Mouse (Mus musculus) adipocyte (in vitro differentiated cells): ENCODE results near the gene Shisa5.

Experiments
- DNase-seq: peaks from one replicate; pipeline ENCODE4 v3.0.0-alpha.2; 2016; ENCODE audit warnings: low spot score

The Shisa5 gene

DNA sequence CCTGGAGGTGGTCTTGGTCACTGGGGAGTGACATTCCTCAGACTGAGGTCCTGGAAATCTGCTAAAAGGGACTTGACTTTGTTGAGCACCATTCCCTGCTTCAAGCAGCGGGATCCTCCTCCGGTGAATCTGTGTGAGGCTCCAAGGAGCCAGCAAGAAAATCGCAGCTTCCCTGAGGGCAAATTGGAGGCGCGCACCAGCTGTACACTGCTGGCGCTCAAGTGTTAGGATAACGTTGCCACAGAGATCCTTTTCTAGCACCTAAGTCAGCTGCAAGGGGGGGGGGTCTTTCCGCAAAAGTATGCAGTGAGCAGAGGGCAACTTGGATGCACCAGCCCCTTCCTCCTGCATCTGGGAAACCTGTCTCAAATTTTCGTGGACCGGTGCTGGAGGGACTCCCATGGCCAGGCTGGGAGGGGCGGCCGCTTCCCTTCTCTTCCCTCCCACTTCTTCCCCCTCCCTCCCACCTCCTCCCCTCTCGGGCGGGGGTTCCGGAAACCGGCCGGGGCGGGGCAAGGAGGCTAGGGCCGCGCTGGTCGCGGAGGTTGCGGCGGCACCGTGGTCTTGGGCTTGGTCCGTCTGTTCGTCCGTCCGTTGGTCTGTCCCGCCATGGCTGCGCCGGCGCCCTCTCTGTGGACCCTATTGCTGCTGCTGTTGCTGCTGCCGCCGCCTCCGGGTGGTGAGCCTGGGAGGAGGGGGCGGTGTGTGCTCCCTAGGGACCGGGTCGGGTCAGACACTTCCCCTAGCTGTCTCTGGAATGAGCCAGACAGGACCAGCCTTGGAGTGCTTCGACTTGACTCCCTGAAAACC is at the start of gene Shisa5:
Shisa5 (plus strand) TSS at position 480 of the 810 bp plus-strand sequence.
- DNase-seq: peak; percentile 76

DNA sequence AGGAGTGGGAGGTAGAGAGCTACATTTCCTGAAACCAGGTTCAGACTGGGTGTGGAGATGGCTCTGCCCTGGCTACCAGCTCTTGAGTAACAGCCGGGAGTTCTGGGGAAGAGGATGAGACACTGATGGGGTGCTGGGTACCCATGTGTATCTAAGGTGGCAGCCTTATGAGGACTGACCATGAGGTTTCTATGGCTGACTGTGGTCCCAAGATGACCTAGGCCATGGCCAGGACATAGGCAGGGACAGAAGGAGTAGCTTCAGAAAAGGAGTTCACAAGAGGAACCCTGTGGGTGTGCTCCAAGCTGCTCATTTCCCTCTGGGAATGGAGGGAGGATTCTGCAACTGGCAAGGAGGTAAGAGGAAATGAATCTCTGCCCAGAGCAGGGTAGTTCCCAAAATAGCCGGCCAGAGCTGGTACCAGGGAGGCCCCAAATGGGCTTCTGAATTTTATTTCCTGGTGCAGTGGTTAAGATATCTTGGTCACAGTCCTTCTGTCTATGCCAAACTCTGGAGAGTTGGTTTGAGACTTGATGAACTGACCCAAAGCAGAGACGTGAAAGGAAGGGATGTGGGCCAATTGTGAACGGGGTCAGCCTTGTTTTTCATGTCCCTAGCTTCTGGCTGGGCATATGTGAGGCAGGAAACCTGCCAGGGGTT is 48.4 kb upstream of the Shisa5 start:
- DNase-seq: peak; percentile 89

DNA sequence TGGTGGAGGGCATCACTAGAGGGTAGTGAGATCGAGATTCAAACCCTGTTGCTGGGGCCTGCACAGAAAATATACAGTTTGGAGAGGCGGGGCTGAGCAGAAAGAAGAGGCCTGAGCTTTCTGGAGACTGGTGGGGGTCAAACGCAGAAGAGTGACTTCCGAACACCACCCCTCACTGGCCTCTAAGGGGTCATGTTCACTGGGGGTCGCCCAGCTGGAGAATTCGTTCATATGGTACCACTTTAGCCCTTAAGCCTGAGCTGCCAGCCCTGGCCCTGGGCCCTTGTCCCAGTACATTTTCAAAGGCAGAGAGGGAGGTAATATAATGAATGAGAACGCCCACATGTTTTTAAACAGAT is 47.9 kb upstream of the Shisa5 start:
- no peak for DNase-seq

DNA sequence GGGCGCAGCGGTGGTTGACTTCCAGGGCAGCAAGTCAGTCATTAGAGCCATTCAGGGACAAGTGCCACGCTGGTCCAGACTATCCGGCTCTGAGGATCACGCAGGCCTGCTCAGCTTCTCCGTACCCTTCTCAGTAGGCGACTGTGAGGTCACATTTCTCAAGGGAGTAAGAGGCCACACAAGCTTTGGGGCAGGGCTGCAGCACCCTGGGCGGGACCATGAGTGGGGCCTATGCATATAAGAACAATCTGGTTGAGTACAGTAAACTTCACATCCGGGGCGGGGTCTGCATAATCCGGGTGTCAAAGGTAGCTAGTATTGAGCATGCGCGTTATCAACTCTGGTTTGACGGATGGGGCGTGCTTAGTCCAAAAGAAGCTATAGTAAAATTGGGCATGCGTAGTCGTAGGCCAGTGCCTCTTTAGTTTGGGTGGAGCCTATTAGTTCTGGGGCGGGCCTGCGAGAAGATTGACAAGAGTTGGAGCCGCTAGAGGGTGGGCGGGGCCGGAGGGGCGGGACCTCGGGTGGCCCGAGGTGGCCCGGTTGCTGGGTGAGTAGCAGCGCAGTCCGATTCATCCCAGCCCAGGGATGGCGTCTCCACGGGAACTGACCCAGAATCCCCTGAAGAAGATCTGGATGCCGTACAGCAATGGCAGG is 46.8 kb upstream of the Shisa5 start, which contains the start of gene Pfkfb4:
Pfkfb4 (plus strand) TSS at position 351 of the 657 bp plus-strand sequence.
- DNase-seq: peak; percentile 99

DNA sequence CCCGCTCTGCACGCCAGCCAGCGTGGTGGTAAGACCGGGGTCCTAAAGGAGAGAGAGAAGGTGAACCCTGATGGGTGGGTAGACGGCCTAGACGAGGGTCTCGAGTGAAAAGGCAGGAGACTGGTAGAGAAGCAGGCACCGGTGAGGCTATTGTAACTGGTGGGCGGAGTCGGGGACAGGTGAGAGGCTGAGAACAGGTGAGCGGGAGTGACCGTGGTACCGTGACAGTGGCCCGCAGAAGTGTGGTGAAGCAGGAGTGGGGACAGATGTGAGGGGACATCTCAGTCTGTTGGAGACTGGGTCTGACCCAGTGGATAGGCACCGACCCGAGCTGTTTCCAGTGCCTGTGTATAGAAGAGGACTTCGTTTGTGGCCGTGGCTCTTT is 46.3 kb upstream of the Shisa5 start:
- DNase-seq: no peak

DNA sequence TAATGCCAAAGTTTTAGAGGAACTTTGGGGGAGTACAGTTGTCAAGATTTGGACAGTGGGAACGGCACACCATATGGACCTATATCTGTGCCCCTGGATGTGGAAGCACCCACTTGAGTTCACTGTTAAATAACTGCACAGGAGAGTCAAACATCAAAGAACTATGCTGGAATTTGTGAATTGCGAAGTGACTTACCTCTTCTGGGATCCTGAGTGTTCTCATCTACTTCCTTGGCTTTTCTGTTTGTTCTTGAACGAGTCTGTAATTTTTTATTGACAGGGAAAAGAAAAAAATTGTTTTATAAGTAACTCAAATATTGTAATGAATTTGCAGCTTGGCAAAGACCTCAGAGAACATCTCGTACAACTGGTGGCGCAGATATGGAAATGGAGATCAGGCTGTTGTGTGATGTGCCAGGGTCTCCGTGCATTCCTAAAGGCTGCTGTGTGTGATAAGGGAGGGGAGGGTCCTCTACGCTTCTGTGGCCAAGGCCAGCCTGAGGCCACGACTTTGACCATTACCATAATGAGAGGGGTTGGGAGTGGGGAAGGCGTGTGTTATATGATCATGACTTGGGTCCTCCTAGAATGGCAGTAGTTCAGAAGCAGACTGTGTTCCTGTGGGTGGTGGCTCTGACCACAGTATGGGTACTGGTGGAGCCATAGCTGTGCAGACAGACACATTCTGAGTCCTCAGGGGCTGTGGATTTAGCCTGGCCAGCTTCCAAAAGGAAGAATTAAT is 45.6 kb upstream of the Shisa5 start:
- no peak for DNase-seq

DNA sequence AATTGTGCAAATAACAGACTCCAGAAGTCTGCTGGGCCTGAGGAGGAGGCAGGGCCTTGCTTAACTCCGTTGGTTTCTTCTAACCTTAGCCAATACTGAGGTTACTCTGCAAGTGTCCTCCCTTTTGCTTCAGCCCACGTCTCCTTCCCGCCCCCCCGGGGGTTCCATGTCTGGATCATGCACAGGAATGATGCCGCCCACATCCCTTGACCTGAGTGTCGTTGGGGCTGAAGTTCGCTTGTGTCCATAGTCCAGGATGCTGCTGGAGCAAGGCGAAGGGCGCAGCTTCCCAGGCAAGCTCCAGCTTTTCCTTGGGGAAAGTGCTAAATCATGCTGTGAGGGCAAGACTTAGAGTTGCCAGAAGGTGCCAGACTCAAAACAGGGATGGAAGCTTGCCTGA is 42.0 kb upstream of the Shisa5 start:
- DNase-seq: no peak

DNA sequence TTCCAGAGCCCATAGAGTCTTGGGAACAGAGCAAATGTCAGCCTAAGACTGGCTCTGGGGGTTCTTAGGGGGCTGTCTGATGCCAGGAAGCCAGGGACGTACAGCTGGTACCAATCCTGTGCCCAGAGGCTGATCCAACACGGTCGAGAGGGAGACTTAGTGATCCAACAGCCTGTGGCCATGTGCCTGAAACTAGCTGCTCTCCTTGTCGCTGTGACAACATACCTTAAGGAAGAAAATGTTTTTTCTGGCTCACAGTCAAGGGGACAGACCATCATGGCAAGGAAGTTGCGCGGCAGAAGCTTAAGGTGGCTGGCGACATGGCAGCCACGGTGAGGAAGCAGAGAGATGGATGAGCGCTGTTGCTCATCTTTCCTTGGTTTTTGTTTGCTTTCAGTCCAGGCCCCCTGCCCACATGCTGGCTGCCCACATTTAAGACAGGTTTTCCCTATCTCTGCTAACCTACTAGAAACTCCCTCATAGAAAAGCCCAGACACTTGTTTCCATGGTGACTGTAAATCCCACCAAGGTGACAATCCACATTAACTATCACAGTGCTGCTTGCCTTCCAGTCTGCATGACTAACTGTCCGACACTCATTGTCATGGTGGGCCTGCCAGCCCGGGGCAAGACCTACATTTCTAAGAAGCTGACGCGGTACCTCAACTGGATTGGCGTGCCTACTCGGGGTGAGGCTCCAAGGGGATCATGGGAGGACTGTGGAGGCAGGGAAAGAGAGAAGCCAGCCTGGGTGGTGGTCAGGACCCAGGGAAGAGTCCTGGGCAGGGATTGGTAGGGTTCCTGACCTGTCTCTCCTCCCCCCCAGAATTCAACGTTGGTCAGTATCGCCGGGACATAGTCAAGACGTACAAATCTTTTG is 39.8 kb upstream of the Shisa5 start:
- DNase-seq: no peak

DNA sequence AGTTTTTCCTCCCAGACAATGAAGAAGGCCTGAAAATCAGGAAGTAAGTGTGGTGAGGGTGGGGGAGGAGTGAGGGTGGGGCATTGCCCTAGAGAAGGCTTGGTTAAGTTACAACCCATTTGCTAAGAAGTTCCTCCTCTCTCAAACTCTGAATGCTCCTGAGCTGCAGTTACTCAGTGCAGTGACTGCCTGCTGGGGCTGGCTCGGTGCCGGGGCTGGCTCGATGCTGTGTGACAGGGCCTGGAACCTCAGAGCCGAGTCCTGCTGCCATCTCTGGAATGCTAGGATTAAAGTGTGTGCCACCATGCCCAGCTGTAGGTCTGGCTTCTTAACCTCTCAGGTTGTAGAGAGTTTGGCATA is 39.2 kb upstream of the Shisa5 start:
- no peak for DNase-seq

DNA sequence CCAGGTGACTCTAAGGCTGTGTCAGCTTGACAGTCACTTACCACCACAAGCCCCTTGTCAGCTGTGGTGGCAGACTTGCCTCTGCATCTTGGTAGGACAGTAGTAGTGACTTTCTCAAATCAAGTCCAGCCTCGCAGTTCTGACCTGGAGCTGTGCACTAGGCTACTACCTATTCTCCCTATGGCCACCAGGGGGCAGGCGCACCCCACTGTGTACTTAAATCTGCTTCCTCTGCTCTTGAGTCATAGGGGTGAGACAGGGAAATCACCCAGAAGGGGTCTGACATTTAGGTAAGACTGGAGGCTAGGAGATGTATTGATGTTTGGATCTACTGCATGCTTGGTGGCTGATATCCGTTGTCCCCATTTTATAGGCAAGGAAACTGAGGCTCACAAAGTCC is 37.6 kb upstream of the Shisa5 start:
- peak; percentile 79 for DNase-seq

DNA sequence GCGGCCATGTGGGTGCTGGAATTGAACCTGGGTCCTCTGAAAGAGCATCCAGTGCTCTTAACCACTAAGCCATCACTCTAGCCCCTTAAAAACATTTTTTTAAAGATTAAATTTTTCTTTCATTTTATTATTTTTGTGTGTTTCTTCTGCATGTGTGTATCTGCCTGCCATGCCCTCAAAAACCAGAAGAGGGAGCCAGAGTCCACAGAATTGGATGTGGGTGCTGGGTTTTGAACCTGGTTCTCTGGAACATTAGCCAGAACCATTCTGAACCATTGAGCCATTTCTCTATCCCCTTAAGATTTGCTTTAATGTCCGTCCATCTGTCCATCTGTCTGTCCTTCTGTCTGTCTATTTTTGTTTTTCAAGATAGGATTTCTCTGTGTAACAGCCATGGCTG is 35.2 kb upstream of the Shisa5 start:
- DNase-seq: peak; percentile 75

DNA sequence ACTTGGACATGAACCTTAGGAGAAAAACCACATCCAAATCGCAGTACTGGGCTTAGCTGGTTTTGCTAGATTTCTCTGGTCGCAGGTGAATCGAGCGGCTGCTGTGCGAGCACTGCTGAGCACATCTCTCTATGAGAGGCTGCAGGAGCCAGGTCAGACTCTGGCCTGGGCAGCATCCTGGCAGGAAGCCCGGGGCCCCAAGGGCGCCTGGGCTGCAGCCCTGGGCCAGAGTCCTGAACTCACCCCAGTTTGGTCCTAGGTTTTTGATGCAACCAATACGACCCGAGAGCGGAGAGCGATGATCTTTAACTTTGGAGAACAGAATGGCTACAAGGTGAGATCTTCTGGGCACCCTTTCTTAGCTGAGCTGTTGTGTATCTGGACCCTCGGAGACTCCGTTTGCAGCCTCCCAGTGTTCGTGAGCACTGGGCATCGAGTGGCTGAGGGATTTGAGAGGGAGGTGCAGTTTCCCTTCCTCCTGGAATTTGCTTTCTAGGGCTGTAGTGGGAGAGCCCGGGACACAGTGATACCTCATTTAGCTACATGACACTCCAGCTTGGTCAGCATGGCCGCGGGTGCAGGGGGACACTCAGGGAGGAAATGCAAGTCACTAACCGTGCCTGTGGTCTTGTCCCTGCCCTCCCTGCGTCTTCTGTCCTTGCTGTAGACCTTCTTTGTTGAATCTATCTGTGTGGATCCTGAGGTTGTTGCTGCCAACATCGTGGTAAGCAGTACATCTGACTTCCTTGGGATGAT is 31.2 kb upstream of the Shisa5 start:
- no peak for DNase-seq

DNA sequence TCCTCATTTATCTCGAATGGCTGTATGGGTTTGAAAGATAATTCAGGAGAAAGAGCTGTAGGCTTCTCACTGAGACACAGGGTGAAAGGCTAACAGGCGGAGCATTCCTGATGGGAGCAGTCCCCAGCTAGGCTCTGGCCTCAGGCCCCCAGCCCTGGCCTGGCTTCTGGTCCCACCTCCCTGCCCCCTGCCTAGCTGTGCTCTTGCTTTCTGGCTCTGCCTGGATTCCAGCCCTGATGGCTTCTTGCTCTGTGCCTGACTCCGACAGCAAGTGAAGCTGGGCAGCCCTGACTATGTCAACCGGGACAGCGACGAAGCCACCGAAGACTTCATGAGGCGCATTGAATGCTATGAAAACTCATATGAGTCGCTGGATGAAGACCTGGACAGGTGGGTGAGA is 30.3 kb upstream of the Shisa5 start:
- no peak for DNase-seq

DNA sequence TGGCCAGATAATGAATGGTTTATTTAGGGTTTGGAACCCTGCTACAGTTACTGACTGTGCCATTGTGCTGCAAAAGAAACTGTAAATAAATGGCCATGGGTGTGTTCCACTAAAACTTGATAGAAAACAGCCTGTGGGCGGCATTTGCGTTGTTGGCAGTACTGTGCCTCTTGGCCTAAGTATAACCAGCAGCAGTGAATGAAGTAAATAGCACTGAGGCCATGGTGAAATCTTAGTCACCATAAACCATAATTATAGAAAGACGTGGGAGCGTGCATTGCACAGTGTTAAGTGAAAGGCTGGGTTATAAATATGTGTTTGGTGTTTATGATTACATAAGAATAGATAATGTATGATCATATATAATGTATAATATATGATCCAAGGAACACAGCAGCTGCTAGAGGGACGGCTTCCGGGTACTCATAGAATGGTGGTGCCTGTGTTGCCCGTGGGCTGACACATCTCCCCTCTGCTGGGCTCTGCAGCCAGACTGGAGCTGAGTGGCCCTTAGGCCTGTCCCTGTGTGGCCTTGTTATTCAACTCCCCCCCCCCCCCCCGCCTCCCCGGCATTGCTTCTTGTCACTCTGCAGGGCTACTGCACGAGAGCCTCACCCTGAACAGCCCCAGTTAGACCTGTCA is 29.2 kb upstream of the Shisa5 start:
- DNase-seq: peak; percentile 61

DNA sequence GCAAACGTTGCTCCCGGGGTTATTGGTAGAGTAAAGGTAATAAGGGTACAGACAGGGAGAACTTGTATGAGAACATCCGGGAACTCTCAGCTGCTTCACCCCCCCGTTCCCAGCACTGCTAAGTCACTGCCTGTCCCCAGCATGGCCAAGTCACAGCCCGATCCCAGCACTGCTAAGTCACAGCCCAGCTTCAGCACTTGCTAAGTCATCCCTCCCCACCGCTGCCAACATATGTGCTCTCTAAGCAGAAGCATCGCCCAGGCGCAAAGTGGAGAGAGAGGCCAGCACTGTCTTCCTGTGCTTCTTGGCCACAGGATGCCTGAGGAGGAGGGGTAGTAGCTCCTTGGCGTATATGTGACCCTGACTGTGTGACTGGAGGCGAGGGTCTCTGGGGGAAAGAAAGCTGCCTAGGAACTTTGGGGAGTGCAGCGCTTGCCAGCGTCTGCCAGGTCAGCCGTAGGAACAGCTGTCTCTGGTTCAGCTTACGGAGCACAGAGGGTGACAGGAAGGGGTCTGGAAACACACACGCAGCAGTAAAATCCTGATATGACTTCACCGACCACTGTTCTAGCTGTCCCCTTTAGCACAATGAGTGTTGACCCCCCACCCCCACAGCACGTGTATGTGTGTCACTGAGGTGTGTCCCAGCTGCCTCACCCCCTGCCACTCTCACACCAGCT is 28.6 kb upstream of the Shisa5 start:
- no peak for DNase-seq

DNA sequence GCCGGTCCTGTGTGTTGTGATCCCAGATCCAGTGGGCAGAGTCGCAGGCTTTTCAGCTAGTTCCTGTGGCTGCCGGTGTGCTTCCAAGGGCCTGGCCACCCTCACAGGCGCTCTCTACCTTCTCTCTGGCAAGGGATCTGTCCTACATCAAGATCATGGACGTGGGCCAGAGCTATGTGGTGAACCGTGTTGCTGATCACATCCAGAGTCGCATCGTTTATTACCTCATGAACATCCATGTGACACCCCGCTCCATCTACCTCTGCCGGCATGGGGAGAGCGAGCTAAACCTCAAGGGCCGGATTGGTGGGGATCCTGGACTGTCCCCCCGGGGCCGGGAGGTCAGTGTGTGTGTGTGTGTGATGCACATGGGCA is 28.1 kb upstream of the Shisa5 start:
- DNase-seq: no peak

DNA sequence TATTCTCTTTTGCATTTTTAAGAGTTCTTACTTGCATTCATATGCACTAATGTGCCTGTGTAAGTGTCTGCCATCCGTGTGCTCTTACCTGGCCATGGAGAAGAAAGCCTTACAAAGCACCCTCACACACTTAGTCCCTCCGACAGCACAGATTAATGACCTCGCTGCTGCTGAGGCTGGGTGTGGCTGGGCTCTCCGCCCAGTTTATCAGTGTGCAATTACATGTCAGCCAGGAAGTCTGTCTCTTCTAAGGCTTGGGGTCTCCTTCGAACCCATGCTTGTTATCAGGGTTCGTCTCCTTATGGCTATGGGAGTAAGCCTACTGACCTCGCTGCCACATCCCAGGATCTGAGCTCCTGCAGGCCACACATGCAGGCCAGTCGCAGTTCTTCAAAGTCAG is 23.0 kb upstream of the Shisa5 start:
- DNase-seq: no peak

DNA sequence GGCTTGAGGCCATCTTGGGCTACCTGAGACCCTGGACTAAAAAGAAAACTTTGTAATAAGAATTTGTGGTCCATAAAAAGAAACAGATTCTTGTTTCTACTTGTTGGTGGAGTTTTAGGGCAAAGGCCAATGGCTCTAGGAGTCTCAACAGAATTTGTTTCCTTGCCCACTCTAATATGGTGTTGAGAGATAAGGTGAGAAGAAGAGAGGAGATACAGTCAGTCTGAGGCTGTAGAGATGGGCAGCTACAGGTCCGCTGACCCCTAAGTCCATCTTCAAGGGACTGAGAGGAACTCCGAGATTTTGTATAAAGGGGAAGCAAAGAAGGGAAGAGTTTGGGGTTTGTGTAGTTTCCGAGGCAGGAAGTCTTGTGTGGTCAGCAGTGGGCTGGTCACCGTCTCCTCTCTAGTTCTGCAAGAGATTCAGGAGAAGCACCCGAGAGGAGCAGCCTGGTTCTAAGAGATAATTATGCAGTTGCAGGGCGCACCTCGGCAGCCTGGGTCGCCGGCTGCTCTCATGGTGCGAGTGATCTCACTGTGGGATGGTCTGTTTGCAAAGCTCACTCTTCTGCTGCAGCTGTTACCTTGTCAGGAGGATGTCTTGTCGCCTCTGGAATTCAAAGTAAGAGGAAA is 21.3 kb upstream of the Shisa5 start:
- DNase-seq: no peak

DNA sequence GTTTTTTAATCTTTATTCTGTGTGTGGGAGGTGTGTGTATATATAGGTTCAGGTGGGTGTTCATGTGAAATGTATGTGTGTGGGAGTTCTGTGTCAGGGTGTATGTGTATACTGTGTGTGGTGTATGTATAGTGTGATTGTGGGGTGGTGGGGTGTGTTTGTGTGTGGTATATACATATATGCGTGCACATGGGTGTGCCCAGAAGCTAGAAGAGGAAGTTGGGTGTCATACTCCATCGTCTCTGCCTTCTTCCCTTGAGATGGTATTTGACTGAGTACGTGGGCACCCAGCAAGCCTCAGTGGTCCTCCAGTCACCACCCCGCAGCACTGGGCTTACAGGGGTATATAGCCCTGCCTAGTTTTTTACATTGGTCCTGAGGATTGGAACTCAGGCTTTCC is 16.9 kb upstream of the Shisa5 start:
- DNase-seq: no peak
